Mouse (Mus musculus): Measurements from ENCODE around the gene Akr1e1. TPM values are rescaled to one million over a fixed set of nuclear protein-coding genes. Genes with fewer than 3 reads are reported as not detected.

Akr1e1 gene
- polyA plus RNA-seq, 1 experiment = 11.4 TPM

Other genes with a start within 250 kb of the Akr1e1 start
- not detected for gene Akr1c6, start 174.9 kb downstream of the Akr1e1 start, polyA plus RNA-seq (2012; fragmentation: generic; extraction: Trizol)
- gene Akr1c20, start 85.8 kb downstream of the Akr1e1 start, polyA plus RNA-seq (2012; fragmentation: generic; extraction: Trizol) = not detected
- gene Akr1c21, start 35.1 kb downstream of the Akr1e1 start, polyA plus RNA-seq (2012; fragmentation: generic; extraction: Trizol) = not detected